Mouse (Mus musculus) cerebellum, adult 11 months (tissue): ENCODE measurements around the gene Col4a3bp.
"Not testable (repeated sequence)": the region's sequence is repeated elsewhere in the genome, so short reads cannot be mapped to it uniquely, and the experiment has no call there.

Source experiments
- DNase-seq: peaks from one replicate; pipeline ENCODE4 v3.0.0; 2022

The Col4a3bp gene

DNA sequence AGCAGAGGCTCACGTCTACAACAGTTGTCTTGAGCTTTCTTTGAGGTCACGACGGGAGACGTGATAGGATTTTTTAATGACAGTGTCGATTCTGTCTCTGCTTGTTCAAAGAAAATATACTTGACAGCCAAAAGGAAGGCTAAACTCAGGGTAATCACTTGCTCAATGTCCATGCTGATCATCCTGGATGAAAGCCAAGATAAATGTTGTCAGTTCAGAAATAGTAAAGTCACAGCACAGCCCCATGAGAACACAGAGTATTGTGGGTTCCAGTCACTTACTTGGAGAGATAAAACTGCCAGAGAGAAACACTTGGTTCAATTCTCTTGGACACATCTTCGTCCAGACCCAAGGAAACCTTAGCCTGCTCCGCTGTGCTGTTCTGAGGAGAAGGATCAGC is 116.5 kb downstream of the Col4a3bp start:
- DNase-seq = no peak

DNA sequence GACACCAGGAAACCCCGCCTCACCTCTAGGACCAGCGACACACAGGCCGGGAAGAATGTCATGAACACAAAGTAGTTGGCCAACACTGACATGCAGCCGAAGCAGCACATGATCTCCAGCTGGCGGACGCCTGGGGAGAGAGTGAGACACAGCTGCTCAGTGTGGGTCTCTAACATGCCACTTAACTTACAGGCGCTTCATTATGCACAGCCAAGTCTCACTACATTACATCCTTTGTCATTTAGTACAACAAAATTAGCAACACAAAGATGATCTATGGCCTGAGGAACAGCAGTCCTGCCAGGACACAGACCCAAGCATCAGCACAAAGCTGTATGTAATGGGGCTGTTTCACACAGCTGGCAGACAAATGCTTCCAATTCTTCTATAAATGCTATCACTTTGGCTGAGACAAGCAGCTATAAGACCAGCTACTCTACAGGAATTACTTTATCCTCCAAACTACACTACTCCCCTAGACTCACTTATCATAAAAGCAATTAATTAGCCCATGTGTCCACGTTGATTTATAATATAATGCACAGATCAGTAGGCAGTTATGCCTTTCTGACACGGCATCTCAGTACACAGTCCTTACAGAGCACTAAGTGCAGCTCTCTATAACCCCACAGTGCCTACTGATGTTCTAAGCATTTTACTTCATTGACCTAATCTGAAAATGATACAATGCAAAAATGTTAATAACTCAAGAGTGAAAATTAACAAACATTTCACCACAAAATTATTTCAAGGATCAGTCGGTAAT is 117.9 kb downstream of the Col4a3bp start:
- no peak for DNase-seq

GRCm38 (mm10) chr13:96663120-96663519 is 120.7 kb downstream of the Col4a3bp start:
- DNase-seq = not testable (repeated sequence)

- no peak for DNase-seq
Measured at GRCm38 (mm10) chr13:96664419-96664974, 122.1 kb downstream of the Col4a3bp start.

DNA sequence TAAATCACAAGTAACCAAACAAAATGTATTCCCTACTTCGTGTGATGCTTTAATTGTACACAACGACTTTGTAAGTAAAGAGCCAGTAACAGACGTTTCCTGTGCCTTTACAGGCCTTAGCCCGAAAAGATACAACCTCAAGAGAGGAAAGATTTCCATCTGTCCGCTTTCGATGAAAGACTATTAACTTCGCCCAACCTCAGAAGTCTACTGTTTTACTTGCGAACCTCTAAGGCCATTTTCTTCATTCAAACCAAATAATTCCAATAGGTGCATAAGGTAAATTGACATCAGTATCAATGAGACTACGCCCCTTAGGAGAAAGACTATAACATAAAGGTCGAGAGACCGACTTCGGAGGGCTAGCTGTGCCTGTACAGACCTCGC is 127.6 kb downstream of the Col4a3bp start:
- DNase-seq = no peak

DNA sequence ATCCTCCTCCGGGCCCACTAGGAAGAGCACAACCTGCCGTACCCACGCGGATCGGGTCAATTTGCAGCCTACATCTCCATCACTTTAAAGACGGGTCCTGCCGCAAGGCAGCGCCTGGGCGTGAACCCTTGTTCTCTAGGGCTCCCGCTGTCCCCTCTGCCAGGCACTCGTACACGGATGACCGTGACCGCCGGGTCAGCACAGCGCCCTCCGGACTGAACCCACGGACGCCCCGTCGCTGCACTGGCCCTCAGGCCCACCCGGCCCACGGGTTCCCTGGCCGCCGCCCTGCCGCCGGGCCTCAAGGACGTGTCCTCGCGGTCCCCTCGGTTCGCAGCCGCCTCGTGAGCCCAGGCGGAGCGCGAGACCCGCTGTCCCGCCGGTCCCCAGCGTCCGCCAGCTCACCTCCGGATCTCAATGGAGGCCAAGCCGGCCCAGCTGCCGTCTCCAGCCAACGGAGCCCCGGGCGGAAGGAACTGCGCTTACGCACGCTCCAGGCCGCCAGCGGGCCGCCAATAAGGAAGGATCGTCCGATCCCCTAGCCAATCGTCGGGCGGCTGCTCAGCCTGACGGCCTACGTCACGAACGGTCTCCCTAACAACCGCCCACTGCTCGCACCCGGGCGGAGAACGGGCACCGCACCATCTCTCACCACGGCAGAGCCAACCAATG is 128.1 kb downstream of the Col4a3bp start, which contains the start of gene Hmgcr:
TSS of gene Hmgcr (minus strand) at position 531 of the 672 bp plus-strand sequence.
- DNase-seq = peak; percentile 97

DNA sequence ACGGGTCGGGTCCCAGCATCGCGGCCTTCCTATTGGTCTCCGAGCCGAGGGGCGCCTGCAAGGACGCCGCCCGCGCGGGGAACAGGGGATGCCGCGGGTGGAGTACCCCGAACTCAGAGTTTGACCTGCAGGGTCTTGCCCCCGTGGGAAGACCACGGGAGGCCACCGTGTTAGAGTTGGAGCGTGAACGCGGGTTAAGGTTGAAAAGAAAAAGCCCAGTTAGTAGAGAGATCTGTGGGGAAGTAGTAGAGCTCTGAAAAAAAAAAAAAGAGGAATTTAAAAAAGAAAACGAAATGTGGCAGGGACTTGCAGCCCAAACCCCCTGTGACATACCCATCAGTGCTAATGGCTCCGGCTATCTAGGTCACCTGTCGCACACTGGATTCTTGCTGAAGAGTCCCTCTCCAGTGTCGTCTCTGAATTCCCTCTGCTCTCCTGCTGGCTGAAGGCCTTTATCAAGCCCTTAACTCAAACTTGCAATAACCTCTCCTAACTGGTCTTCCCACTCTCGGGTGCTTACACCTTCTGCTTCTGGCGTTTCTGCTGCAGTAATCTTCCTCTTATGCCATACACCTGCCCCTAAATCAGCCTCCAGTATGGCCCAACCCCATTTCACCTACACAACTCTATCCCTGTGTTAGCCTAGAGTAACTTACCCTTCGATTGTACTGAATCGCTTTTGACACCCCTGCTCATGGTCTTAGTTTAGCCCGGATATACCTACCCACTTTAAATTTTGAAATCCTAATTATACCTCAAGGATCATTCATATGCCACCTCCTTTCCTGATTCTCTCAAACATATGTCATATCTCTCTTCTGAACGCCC is 128.9 kb downstream of the Col4a3bp start:
- no peak for DNase-seq

DNA sequence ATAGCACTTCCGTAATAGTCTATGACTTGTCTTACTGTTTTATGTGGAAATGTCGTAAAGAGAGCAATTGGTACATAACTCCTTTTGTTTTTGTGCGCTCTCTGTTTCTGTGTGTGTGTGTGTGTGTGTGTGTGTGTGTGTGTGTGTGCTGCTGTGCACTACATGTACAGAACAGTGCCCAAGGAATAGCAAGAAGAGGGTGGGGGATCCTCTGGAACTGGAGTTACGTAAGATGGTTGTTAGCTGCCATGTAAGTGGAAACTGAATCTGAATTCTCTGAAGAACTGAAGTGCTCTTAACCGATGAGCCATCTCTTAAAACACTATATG is 129.5 kb downstream of the Col4a3bp start:
- no peak for DNase-seq

- DNase-seq = no peak
Measured at GRCm38 (mm10) chr13:96672276-96672675, 129.9 kb downstream of the Col4a3bp start.

DNA sequence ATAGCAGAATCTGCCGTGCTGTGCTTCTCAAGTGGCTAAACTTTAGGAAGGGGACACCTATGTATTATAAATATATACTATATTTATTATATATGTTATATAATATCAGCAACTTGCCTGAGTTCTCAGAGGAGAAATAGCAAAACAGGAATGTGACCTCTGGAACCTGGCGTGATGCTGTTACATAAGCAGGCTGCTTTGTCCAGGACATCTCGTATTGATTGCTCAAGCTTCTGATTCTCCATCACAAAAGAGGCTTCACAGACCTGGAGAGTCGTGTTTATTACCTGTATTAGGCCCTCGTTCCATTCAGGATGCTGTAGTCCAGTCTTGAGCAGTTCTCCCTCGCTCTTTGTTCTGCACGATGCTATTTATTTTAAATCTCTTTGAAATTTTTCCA is 131.4 kb downstream of the Col4a3bp start:
- no peak for DNase-seq

GRCm38 (mm10) chr13:96675756-96676155 is 133.3 kb downstream of the Col4a3bp start:
- DNase-seq = no peak

DNA sequence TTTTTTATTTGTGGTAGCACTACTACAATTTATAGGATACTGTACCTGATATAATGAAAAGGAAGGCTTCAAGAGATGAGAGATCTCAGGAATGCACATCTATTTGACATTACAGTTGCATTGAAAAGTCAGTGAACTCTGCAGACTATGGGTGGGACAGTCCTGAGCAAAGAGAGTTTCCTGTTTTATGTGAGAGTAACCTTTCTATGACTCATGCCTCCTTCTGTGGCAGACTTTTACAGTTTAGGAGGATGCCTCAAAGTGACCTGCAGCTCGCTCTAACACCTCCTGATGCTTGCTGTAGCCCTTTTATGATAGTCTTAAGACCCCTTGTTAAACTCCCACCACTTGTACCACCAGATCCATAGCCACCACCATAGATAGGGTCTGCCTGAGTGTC is 134.7 kb downstream of the Col4a3bp start:
- no peak for DNase-seq

DNA sequence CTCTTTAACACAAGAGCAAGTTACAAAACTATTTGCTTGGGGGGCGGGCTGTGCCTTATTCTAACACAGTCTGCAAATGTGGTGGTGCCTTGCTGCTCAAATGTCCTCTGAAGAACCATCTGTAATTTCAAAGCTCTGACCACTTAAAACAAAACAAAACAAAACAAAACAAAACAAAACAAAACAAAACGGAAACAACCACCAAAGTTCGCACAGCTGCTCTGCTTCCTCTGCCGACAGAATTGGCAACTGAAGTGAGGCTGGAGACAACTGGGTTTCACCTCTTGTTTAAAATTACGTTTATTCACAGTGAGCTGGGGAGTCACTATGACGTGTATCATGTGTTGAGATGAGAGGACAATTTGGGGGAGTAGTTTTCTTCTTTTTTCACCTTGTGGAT is 136.2 kb downstream of the Col4a3bp start:
- no peak for DNase-seq

DNA sequence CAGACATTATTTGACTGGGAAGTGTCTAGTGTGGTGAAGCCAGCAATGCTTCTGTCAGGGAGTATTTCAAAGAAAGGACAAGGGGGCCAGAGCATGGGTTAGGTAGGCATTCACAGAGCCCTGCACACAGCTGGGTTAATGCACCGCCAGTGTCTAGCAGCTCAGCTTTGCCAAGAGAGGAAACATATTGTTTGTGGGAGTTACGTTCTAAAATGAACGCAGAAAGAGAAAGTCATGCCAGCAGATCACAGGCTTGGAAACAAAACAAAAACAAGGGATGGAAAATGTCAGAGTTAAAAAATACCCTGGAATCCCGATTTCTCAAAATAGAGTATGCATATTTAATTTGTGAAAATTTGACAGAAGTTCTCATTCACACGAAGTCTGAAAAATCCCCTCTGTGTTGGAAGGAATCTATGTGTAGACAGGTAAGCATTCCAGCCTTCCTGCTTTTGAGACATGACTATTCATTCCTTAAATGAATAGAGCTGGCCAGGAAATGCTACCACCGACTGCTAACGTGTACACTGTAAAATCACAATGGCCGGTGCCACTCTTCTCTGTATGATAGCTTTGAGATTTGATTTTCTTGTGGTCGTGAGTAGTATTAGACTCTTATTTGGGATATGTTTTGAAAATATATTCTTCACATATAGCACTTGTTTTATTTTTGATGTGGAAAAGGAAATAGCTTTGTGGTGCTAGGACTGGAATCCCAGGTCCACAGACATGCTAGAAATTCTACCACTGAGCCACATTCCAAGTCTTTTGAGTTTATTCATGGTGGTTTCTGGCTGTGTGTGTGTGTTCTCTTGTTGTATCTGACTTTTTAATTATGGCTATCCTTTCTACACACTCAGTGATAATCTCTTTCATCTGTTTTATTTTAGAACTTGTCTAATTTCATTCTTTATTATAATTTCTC is 138.0 kb downstream of the Col4a3bp start:
- DNase-seq = no peak

DNA sequence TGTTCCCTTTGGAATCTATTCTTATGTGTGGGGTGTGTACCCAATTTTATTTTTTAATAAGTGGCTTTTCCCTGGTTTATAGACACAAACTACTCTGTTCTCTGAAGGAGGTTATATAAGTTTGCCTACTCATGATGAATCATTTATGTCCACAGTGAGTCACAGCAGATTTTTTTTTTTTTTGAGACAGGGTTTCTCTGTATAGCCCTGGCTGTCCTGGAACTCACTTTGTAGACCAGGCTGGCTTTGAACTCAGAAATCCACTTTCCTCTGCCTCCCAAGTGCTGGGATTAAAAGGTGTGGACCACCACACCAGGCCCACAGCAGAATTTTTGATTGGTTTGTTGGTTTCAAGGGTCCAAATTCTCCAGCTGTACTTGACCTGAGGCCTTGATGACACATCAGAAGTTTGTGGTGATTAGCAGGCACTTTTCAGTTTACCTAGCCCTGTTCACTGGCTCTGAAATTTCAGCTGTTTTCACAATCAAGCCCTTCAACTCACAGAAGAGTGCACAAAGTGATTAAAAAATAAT is 138.7 kb downstream of the Col4a3bp start:
- no peak for DNase-seq

GRCm38 (mm10) chr13:96684779-96685178 is 142.4 kb downstream of the Col4a3bp start:
- no peak for DNase-seq

DNA sequence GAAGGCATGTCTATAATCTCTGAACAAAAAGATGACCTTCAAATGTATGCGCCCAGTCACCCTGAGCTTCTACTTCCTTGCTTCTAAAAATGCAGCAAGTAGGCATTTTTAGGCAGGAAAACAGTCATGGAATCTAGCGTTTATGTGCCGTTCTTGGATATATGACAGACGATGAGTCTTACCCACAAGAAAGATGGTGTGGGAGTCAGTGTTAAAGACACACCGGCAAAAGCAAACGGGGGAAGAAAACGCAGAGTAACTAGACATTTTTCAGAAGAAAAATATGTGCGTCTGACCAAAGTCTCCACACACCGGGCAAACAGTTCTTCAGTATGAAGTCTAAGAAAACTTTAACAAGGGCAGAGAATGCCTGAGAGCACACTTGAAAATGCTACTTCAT is 144.8 kb downstream of the Col4a3bp start:
- DNase-seq = no peak
